Comparison of ENCODE assay signal across 20 mouse cellular contexts in the genomic region with DNA sequence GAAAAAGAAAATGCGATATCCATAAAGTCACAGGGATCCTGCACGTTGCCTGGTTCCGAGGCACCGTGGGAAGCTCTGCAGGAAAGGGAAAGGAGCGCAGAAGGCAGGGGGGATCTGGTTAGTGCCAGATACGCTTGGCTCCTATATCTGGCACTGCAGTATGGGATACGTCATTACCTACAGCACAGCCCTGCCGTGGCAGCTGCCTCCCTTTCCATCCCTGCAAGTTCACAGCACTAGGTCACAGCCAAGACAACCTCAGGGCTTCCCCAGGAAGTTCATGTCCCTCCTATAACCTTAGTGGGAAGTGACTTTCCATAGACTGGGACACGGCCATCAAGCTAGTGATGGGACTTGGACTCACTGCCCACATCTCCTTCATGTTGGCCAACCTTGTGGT. TPM values are rescaled to one million over a fixed set of nuclear protein-coding genes. Genes with fewer than 3 reads are reported as not detected.
DNase-seq lines count a peak whose midpoint lies in the region; TF ChIP-seq lines count a peak whose summit lies in the region.
"Had no signal": no experiment of that assay in that cellular context is flagged by ENCODE, and none has a peak within 500 bp of the region (broad histone marks: within the 10 kb centered on the region; RNA-seq: fewer than 3 reads in every experiment).

No protein-coding gene starts in this region.

- peak overlapping the region; percentile 54; the same call in 1 of the 2 replicates for H3K27ac ChIP-seq in layer of hippocampus, adult 2 months
- H3K27ac ChIP-seq: embryonic facial prominence, embryonic 12.5 days; forebrain, embryonic 15.5 days; hindbrain, embryonic 10.5 days; hindbrain, embryonic 14.5 days had no signal

- no peak for TF ChIP-seq POLR2A in brain, embryonic 14.5 days (IDR thresholded peaks at IDR 0.05; ENCODE audit: borderline replicate concordance, extremely low read depth, insufficient read depth, insufficient read length, poor library complexity, severe bottlenecking)

- no peak for TF ChIP-seq CTCF in layer of hippocampus, adult 2 months (conservative IDR thresholded peaks at IDR 0.05)
- TF ChIP-seq CTCF in brain, embryonic 14.5 days (IDR thresholded peaks at IDR 0.05; ENCODE audit: borderline replicate concordance, extremely low read depth, insufficient read depth, insufficient read length) = no peak

- H3K4me3 ChIP-seq in layer of hippocampus, adult 2 months = no peak overlapping the region
- H3K4me3 ChIP-seq: embryonic facial prominence, embryonic 12.5 days; forebrain, embryonic 15.5 days; heart, embryonic 12.5 days; hindbrain, embryonic 10.5 days had no signal

- peak; percentile 53 for DNase-seq in cerebellum, adult 9-10 months
- DNase-seq in cerebellum, adult 11 months = no peak
- no peak for DNase-seq in layer of hippocampus, adult 2 months (ENCODE audit: low spot score in 2 of 2)
- no peak for DNase-seq in layer of hippocampus, adult 11-12 months (ENCODE audit: low spot score)
- DNase-seq in brain, embryonic 14.5 days (ENCODE audit: low read depth) = peak; percentile 38
- no peak for DNase-seq in kidney, postnatal 4 days
- DNase-seq: adrenal gland, adult 8-10 months; adrenal gland, postnatal 36 days; B cell, adult 2 months; gastrocnemius, postnatal 14 days; kidney, adult 2 months had no signal

RNA-seq across cellular contexts. Expression of gene Ina, which starts 18.4 kb away (rescaled TPM):
- total RNA-seq in layer of hippocampus, adult 2 months (2021) = 100 to 1,000 TPM; 170 to 180 TPM
- polyA plus RNA-seq in brain, embryonic 14.5 days (2012; rRNA removed) = 413 and 626 TPM in 2 replicates
- total RNA-seq: gastrocnemius, adult 18-20 months; gastrocnemius, postnatal 14 days; heart, postnatal 25 days had no signal
- polyA plus RNA-seq: CD4-positive, CD25-positive, alpha-beta regulatory T cell, adult 4 months; G1E had no signal

RNA-seq across cellular contexts. Expression of gene Nt5c2, which starts 18.9 kb away (rescaled TPM):
- 10 to 100 TPM; 80.9 to 84.4 TPM for total RNA-seq in layer of hippocampus, adult 2 months (2021)
- polyA plus RNA-seq in brain, embryonic 14.5 days (2012; rRNA removed) = 40.1 and 49.2 TPM in 2 replicates

RNA-seq across cellular contexts. Expression of gene Pcgf6, which starts 54.6 kb away (rescaled TPM):
- 10 to 100 TPM; 19.3 to 25.5 TPM for total RNA-seq in layer of hippocampus, adult 2 months (2021)
- polyA plus RNA-seq in brain, embryonic 14.5 days (2012; rRNA removed) = 65.2 and 81.7 TPM in 2 replicates

Comparison
In these comparisons a context has a peak if more than half of its experiments do, and no peak if none do; other contexts are left out.
1. DNase-seq: peak in cerebellum, adult 9-10 months (single experiment) and brain, embryonic 14.5 days (single experiment); none in cerebellum, adult 11 months (single experiment), layer of hippocampus, adult 2 months (0 of 2), layer of hippocampus, adult 11-12 months (single experiment) and kidney, postnatal 4 days (0 of 2).